Mouse (Mus musculus): ENCODE measurements around the gene Srp14. TPM values are rescaled to one million over a fixed set of nuclear protein-coding genes. Genes with fewer than 3 reads are reported as not detected.

Gene Srp14
- polyA plus RNA-seq, 1 experiment from 2014 or later = 220 TPM

GRCm38 (mm10) chr2:118480886-118481285 lies 1.4 kb upstream of the Srp14 start:
- no peak for ATAC-seq (replicated peaks; ENCODE audit: extremely low read depth, insufficient read depth, low FRiP score)
- WGBS = 86% methylated on average over 7 of the region's 7 CpGs

GRCm38 (mm10) chr2:118478833-118479549 lies 520 bp downstream of the Srp14 start:
- peaks cover 26% of the 10 kb centered on the region for H3K36me3 ChIP-seq (ENCODE audit: control insufficient read depth, insufficient read depth)
- H3K4me3 ChIP-seq (ENCODE audit: low read length) = peak overlapping the region; percentile 100
- ATAC-seq (replicated peaks; ENCODE audit: extremely low read depth, insufficient read depth, low FRiP score) = peak; percentile 46; the same call in 1 of the 2 replicates
- peak overlapping the region; percentile 92 for H3K4me2 ChIP-seq (ENCODE audit: low read depth, low read length)
- H3K9ac ChIP-seq (ENCODE audit: low read length) = peak overlapping the region; percentile 99
- peaks cover 12% of the 10 kb centered on the region for H3K4me1 ChIP-seq (ENCODE audit: control insufficient read depth, insufficient read depth, low read length)
- WGBS = 2% methylated on average over 52 of the region's 52 CpGs
- H3K27ac ChIP-seq (ENCODE audit: low read length) = peak overlapping the region; percentile 87
- no peaks in the 10 kb centered on the region for H3K9me3 ChIP-seq (replicated peaks; ENCODE audit: control insufficient read depth, low read length)
- H3K27me3 ChIP-seq (ENCODE audit: control insufficient read depth, insufficient read depth, low read length) = no peaks in the 10 kb centered on the region

More at GRCm38 (mm10) chr2:118480886-118481285, 1.4 kb upstream of the Srp14 start:
- no peaks in the 10 kb centered on the region for H3K27me3 ChIP-seq (ENCODE audit: control insufficient read depth, insufficient read depth, low read length)
- peaks cover 12% of the 10 kb centered on the region for H3K36me3 ChIP-seq (ENCODE audit: control insufficient read depth, insufficient read depth)
- H3K9me3 ChIP-seq (replicated peaks; ENCODE audit: control insufficient read depth, low read length) = no peaks in the 10 kb centered on the region
- H3K27ac ChIP-seq (ENCODE audit: low read length) = no peak overlapping the region
- H3K4me1 ChIP-seq (ENCODE audit: control insufficient read depth, insufficient read depth, low read length) = peaks cover 12% of the 10 kb centered on the region
- H3K9ac ChIP-seq (ENCODE audit: low read length) = no peak overlapping the region
- H3K4me3 ChIP-seq (ENCODE audit: low read length) = no peak overlapping the region
- H3K4me2 ChIP-seq (ENCODE audit: low read depth, low read length) = no peak overlapping the region

- Histone ChIP-seq H3K27me3 (ENCODE audit: control insufficient read depth, insufficient read depth, low read length) (no peaks in the 10 kb centered on the region), H3K36me3 (ENCODE audit: control insufficient read depth, insufficient read depth) (peaks cover 50% of the 10 kb centered on the region)
- ATAC-seq (replicated peaks; ENCODE audit: extremely low read depth, insufficient read depth, low FRiP score) = no peak
These were observed 11.2 kb downstream of the Srp14 start for GRCm38 (mm10) chr2:118468354-118468753.

GRCm38 (mm10) chr2:118466601-118467000 lies 12.9 kb downstream of the Srp14 start:
- no peaks in the 10 kb centered on the region for H3K9me3 ChIP-seq (replicated peaks; ENCODE audit: control insufficient read depth, low read length)
- no peaks in the 10 kb centered on the region for H3K4me1 ChIP-seq (ENCODE audit: control insufficient read depth, insufficient read depth, low read length)
- no peak overlapping the region for H3K4me2 ChIP-seq (ENCODE audit: low read depth, low read length)
- H3K4me3 ChIP-seq (ENCODE audit: low read length) = no peak overlapping the region
- H3K9ac ChIP-seq (ENCODE audit: low read length) = no peak overlapping the region
- H3K27ac ChIP-seq (ENCODE audit: low read length) = 0 out of 2 replicates have a peak overlapping the region, but pooled peaks have one; percentile 21
- ATAC-seq (replicated peaks; ENCODE audit: extremely low read depth, insufficient read depth, low FRiP score) = no peak
- peaks cover 45% of the 10 kb centered on the region for H3K36me3 ChIP-seq (ENCODE audit: control insufficient read depth, insufficient read depth)
- H3K27me3 ChIP-seq (ENCODE audit: control insufficient read depth, insufficient read depth, low read length) = no peaks in the 10 kb centered on the region
- WGBS = 59% methylated on average over 1 of the region's 1 CpGs

More at GRCm38 (mm10) chr2:118468354-118468753, 11.2 kb downstream of the Srp14 start:
- H3K9me3 ChIP-seq (replicated peaks; ENCODE audit: control insufficient read depth, low read length) = no peaks in the 10 kb centered on the region
- no peak overlapping the region for H3K27ac ChIP-seq (ENCODE audit: low read length)
- H3K4me3 ChIP-seq (ENCODE audit: low read length) = no peak overlapping the region
- no peak overlapping the region for H3K4me2 ChIP-seq (ENCODE audit: low read depth, low read length)
- H3K4me1 ChIP-seq (ENCODE audit: control insufficient read depth, insufficient read depth, low read length) = no peaks in the 10 kb centered on the region
- H3K9ac ChIP-seq (ENCODE audit: low read length) = no peak overlapping the region

- H3K9me3 ChIP-seq (replicated peaks; ENCODE audit: control insufficient read depth, low read length) = no peaks in the 10 kb centered on the region
- H3K36me3 ChIP-seq (ENCODE audit: control insufficient read depth, insufficient read depth) = peaks cover 38% of the 10 kb centered on the region
- H3K4me3 ChIP-seq (ENCODE audit: low read length) = no peak overlapping the region
- 43% methylated on average over 2 of the region's 2 CpGs for WGBS
- H3K4me2 ChIP-seq (ENCODE audit: low read depth, low read length) = no peak overlapping the region
- no peak for ATAC-seq (replicated peaks; ENCODE audit: extremely low read depth, insufficient read depth, low FRiP score)
- H3K27me3 ChIP-seq (ENCODE audit: control insufficient read depth, insufficient read depth, low read length) = no peaks in the 10 kb centered on the region
- no peaks in the 10 kb centered on the region for H3K4me1 ChIP-seq (ENCODE audit: control insufficient read depth, insufficient read depth, low read length)
- H3K9ac ChIP-seq (ENCODE audit: low read length) = no peak overlapping the region
- no peak overlapping the region for H3K27ac ChIP-seq (ENCODE audit: low read length)
These were observed 13.6 kb downstream of the Srp14 start for GRCm38 (mm10) chr2:118465894-118466293.

GRCm38 (mm10) chr2:118464450-118464849 lies 15.1 kb downstream of the Srp14 start:
- H3K4me3 ChIP-seq (ENCODE audit: low read length) = no peak overlapping the region
- no peaks in the 10 kb centered on the region for H3K9me3 ChIP-seq (replicated peaks; ENCODE audit: control insufficient read depth, low read length)
- WGBS = 61% methylated on average over 3 of the region's 3 CpGs
- H3K4me2 ChIP-seq (ENCODE audit: low read depth, low read length) = no peak overlapping the region
- no peak for ATAC-seq (replicated peaks; ENCODE audit: extremely low read depth, insufficient read depth, low FRiP score)
- H3K4me1 ChIP-seq (ENCODE audit: control insufficient read depth, insufficient read depth, low read length) = no peaks in the 10 kb centered on the region
- peaks cover 31% of the 10 kb centered on the region for H3K36me3 ChIP-seq (ENCODE audit: control insufficient read depth, insufficient read depth)
- no peak overlapping the region for H3K9ac ChIP-seq (ENCODE audit: low read length)
- no peak overlapping the region for H3K27ac ChIP-seq (ENCODE audit: low read length)
- no peaks in the 10 kb centered on the region for H3K27me3 ChIP-seq (ENCODE audit: control insufficient read depth, insufficient read depth, low read length)

- H3K4me2 ChIP-seq (ENCODE audit: low read depth, low read length) = no peak overlapping the region
- no peak overlapping the region for H3K27ac ChIP-seq (ENCODE audit: low read length)
- no peaks in the 10 kb centered on the region for H3K4me1 ChIP-seq (ENCODE audit: control insufficient read depth, insufficient read depth, low read length)
- H3K27me3 ChIP-seq (ENCODE audit: control insufficient read depth, insufficient read depth, low read length) = no peaks in the 10 kb centered on the region
- no peak overlapping the region for H3K4me3 ChIP-seq (ENCODE audit: low read length)
- peaks cover 27% of the 10 kb centered on the region for H3K36me3 ChIP-seq (ENCODE audit: control insufficient read depth, insufficient read depth)
- H3K9me3 ChIP-seq (replicated peaks; ENCODE audit: control insufficient read depth, low read length) = no peaks in the 10 kb centered on the region
- H3K9ac ChIP-seq (ENCODE audit: low read length) = no peak overlapping the region
- WGBS = 89% methylated on average over 5 of the region's 5 CpGs
- no peak for ATAC-seq (replicated peaks; ENCODE audit: extremely low read depth, insufficient read depth, low FRiP score)
These were observed 16.0 kb downstream of the Srp14 start for GRCm38 (mm10) chr2:118463480-118463879.

- ATAC-seq (replicated peaks; ENCODE audit: extremely low read depth, insufficient read depth, low FRiP score) = no peak
- H3K27ac ChIP-seq (ENCODE audit: low read length) = no peak overlapping the region
- H3K4me3 ChIP-seq (ENCODE audit: low read length) = no peak overlapping the region
- peaks cover 30% of the 10 kb centered on the region for H3K36me3 ChIP-seq (ENCODE audit: control insufficient read depth, insufficient read depth)
- no peaks in the 10 kb centered on the region for H3K27me3 ChIP-seq (ENCODE audit: control insufficient read depth, insufficient read depth, low read length)
- H3K4me1 ChIP-seq (ENCODE audit: control insufficient read depth, insufficient read depth, low read length) = no peaks in the 10 kb centered on the region
- H3K4me2 ChIP-seq (ENCODE audit: low read depth, low read length) = no peak overlapping the region
- H3K9me3 ChIP-seq (replicated peaks; ENCODE audit: control insufficient read depth, low read length) = no peaks in the 10 kb centered on the region
- H3K9ac ChIP-seq (ENCODE audit: low read length) = no peak overlapping the region
- 55% methylated on average over 16 of the region's 16 CpGs for whole genome bisulfite sequencing
These were observed 17.9 kb downstream of the Srp14 start for GRCm38 (mm10) chr2:118461480-118462165.
